In genomic region chr8:92354536-92355482, GRCm38 (mm10) we compare ENCODE assay signal across 9 mouse cellular contexts. TPM values are rescaled to one million over a fixed set of nuclear protein-coding genes. Genes with fewer than 3 reads are reported as not detected.
DNase-seq lines count a peak whose midpoint lies in the region; ATAC-seq and TF ChIP-seq lines count a peak whose summit lies in the region.
"Had no signal": no experiment of that assay in that cellular context is flagged by ENCODE, and none has a peak within 500 bp of the region (broad histone marks: within the 10 kb centered on the region; RNA-seq: fewer than 3 reads in every experiment).

No protein-coding gene starts in this region.

- intact Hi-C loops in gastrocnemius, postnatal 36 days (cut with DNase I): loop anchor here (5.0 kb wide), 3 partner anchors 553 to 973 kb away; partner anchors contain the start of gene Irx3

- no peak for TF ChIP-seq EP300 in liver, embryonic 14.5 days (IDR thresholded peaks at IDR 0.05; ENCODE audit: low read depth)

- peaks cover 36% of the 10 kb centered on the region for H3K4me1 ChIP-seq in erythroblast, embryonic 14.5 days (ENCODE audit: control insufficient read depth)
- peaks cover 5 to 25% of the 10 kb centered on the region in 2 experiments for H3K4me1 ChIP-seq in heart, embryonic 14.5 days (ENCODE audit: control insufficient read depth in 2 of 2, insufficient read depth in 2 of 2, low read length in 2 of 2)
- peaks cover 4 to 6% of the 10 kb centered on the region in 2 experiments for H3K4me1 ChIP-seq in liver, embryonic 14.5 days (replicated peaks; ENCODE audit: control insufficient read depth in 2 of 2, insufficient read depth in 2 of 2, low read length in 1 of 2)
- H3K4me1 ChIP-seq in neural tube, embryonic 15.5 days: peaks cover 37% of the 10 kb centered on the region

- no peak for TF ChIP-seq CTCF in liver, embryonic 14.5 days (IDR thresholded peaks at IDR 0.05; ENCODE audit: low read depth)

- peak overlapping the region; percentile 83 for H3K4me3 ChIP-seq in erythroblast, embryonic 14.5 days (replicated peaks)
- H3K4me3 ChIP-seq in heart, embryonic 14.5 days (ENCODE audit: control insufficient read depth in 1 of 2, insufficient read depth in 1 of 2, low read depth in 1 of 2, low read length in 2 of 2): peak overlapping the region; percentile 63 to 74
- H3K4me3 ChIP-seq in liver, embryonic 14.5 days (ENCODE audit: insufficient read depth in 1 of 2, low read depth in 2 of 2, low read length in 2 of 2): peak overlapping the region; percentile 68 to 69
- H3K4me3 ChIP-seq in neural tube, embryonic 15.5 days (replicated peaks): peak overlapping the region; percentile 75

- no peak for ATAC-seq in erythroblast, adult 5-6 weeks (replicated peaks; ENCODE audit: low FRiP score, poor library complexity, severe bottlenecking)
- ATAC-seq in heart, embryonic 14.5 days (ENCODE audit: insufficient number of reproducible peaks, insufficient read depth, low FRiP score, low read depth): no peak
- no peak for ATAC-seq in liver, embryonic 14.5 days (ENCODE audit: insufficient read depth)
- ATAC-seq in neural tube, embryonic 15.5 days (ENCODE audit: low FRiP score): no peak

- peak overlapping the region; percentile 91 for H3K4me2 ChIP-seq in heart, embryonic 14.5 days (ENCODE audit: low read length)
- peak overlapping the region; percentile 89 for H3K4me2 ChIP-seq in liver, embryonic 14.5 days (ENCODE audit: low read depth)
- H3K4me2 ChIP-seq in neural tube, embryonic 15.5 days: peak overlapping the region; percentile 88

- peaks cover 14% of the 10 kb centered on the region; the same call in 1 of the 2 replicates for H3K9me3 ChIP-seq in erythroblast, embryonic 14.5 days (ENCODE audit: control insufficient read depth, low read length)
- H3K9me3 ChIP-seq in heart, embryonic 14.5 days (ENCODE audit: control insufficient read depth, low read length): no peaks in the 10 kb centered on the region
- H3K9me3 ChIP-seq in liver, embryonic 14.5 days (ENCODE audit: control insufficient read depth, low read length): no peaks in the 10 kb centered on the region
- H3K9me3 ChIP-seq in neural tube, embryonic 15.5 days (replicated peaks): no peaks in the 10 kb centered on the region

- peaks cover 62% of the 10 kb centered on the region for H3K27me3 ChIP-seq in erythroblast, embryonic 14.5 days (ENCODE audit: control insufficient read depth)
- H3K27me3 ChIP-seq in heart, embryonic 14.5 days (ENCODE audit: control insufficient read depth, insufficient read depth, low read length): peaks cover 4% of the 10 kb centered on the region; the same call in 1 of the 2 replicates
- peaks cover 39% of the 10 kb centered on the region for H3K27me3 ChIP-seq in liver, embryonic 14.5 days (ENCODE audit: control insufficient read depth, insufficient read depth, low read length)
- peaks cover 55% of the 10 kb centered on the region for H3K27me3 ChIP-seq in neural tube, embryonic 15.5 days (replicated peaks)

- H3K9ac ChIP-seq in heart, embryonic 14.5 days (ENCODE audit: low read length): peak overlapping the region; percentile 79
- peak overlapping the region; percentile 70 for H3K9ac ChIP-seq in liver, embryonic 14.5 days (replicated peaks)
- H3K9ac ChIP-seq in neural tube, embryonic 15.5 days (replicated peaks): no peak overlapping the region; the same call in 1 of the 2 replicates

- H3K27ac ChIP-seq in heart, embryonic 14.5 days (replicated peaks in 1 of 2; ENCODE audit: control insufficient read depth in 1 of 2, insufficient read depth in 1 of 2, low read depth in 2 of 2, low read length in 2 of 2): peak overlapping the region; percentile 86 to 93
- H3K27ac ChIP-seq in liver, embryonic 14.5 days: no peak overlapping the region
- no peak overlapping the region; the same call in 1 of the 2 replicates for H3K27ac ChIP-seq in neural tube, embryonic 15.5 days (replicated peaks)

- 2% methylated on average over 22 of the region's 22 CpGs for WGBS in heart, embryonic 14.5 days
- WGBS in liver, embryonic 14.5 days (ENCODE audit: insufficient replicate concordance): 7% methylated on average over 22 of the region's 22 CpGs
- WGBS in neural tube, embryonic 15.5 days: 2% methylated on average over 22 of the region's 22 CpGs

- DNase-seq in ZHBTc4 (ENCODE audit: low read depth, low spot score): peak; percentile 27
- DNase-seq in liver, embryonic 14.5 days (ENCODE audit: low read depth in 3 of 3, low spot score in 3 of 3): peak in 1 of 3 experiments; percentile 37
- no peak for DNase-seq in frontal cortex, postnatal 25 days (ENCODE audit: low spot score in 2 of 2)
- DNase-seq in gastrocnemius, postnatal 36 days: no peak

- H3K36me3 ChIP-seq in erythroblast, embryonic 14.5 days (ENCODE audit: control insufficient read depth): peaks cover 4% of the 10 kb centered on the region; the same call in 1 of the 2 replicates
- H3K36me3 ChIP-seq in heart, embryonic 14.5 days (ENCODE audit: control insufficient read depth, insufficient read depth, low read length): no peaks in the 10 kb centered on the region
- H3K36me3 ChIP-seq in liver, embryonic 14.5 days (replicated peaks; ENCODE audit: control insufficient read depth, insufficient read depth, low read depth): no peaks in the 10 kb centered on the region
- H3K36me3 ChIP-seq in neural tube, embryonic 15.5 days: no peaks in the 10 kb centered on the region

RNA-seq across cellular contexts. Expression of gene Irx5, which starts 2.6 kb away (rescaled TPM):
- 0.03 and 0.04 TPM in 2 replicates for polyA plus RNA-seq in erythroblast, embryonic 14.5 days (2012)
- not detected in 2 replicates for total RNA-seq in erythroblast, adult 5-6 weeks (2015; ENCODE audit: low replicate concordance)
- not detected in 2 replicates for total RNA-seq in erythroblast, adult 5-6 weeks (2017; ENCODE audit: low replicate concordance)
- polyA plus RNA-seq in heart, embryonic 14.5 days (2014; fragmentation: Nextera tagmentation; extraction: Ambion mirVana): 10.4 and 11.5 TPM in 2 replicates
- polyA plus RNA-seq in liver, embryonic 14.5 days (2012; rRNA removed): 0.04 TPM in 2 replicates
- not detected in 2 replicates for polyA plus RNA-seq in liver, embryonic 14.5 days (2014; fragmentation: Nextera tagmentation; extraction: Ambion mirVana)
- polyA plus RNA-seq in neural tube, embryonic 15.5 days (2015; fragmentation: Nextera tagmentation; extraction: Ambion mirVana): 4.8 and 6.2 TPM in 2 replicates
- total RNA-seq in gastrocnemius, postnatal 36 days (2021): not detected
- total RNA-seq: left cerebral cortex, postnatal 25 days had no signal

Comparison
In these comparisons a context has a peak if more than half of its experiments do, and no peak if none do; other contexts are left out.
1. H3K27ac ChIP-seq: peak in heart, embryonic 14.5 days (2 of 2); none in liver, embryonic 14.5 days (single experiment) and neural tube, embryonic 15.5 days (single experiment).
2. Peak in every context shown above with its lines, with median percentiles within 50 percentile points of each other: H3K4me3 ChIP-seq and H3K4me2 ChIP-seq.